Mouse (Mus musculus) adrenal gland (tissue): ENCODE results near the gene Ric8a.

ENCODE experiments used
- intact Hi-C: fragments of 180-260 bp; cut with DNase I; formaldehyde crosslinking; loops from one replicate; pipeline ENCODE4 v1.15.1; 2025

Gene Ric8a

GRCm38 (mm10) chr7:140844905-140845665 is 11.7 kb upstream of the Ric8a start, which contains the start of gene Scgb1c1:
Gene Scgb1c1 (plus strand): TSS chr7:140845547.
- intact Hi-C loops, result loop anchor here (1.0 to 10.0 kb wide), 4 partner anchors 58 to 340 kb away; partner anchors contain the start of gene Ifitm1

GRCm38 (mm10) chr7:140845683-140846082 is 11.1 kb upstream of the Ric8a start:
- intact Hi-C loops, result loop anchor here (2.0 to 10.0 kb wide), 3 partner anchors 119 to 339 kb away; partner anchors contain the start of gene Ifitm1

GRCm38 (mm10) chr7:140846676-140847075 is 10.1 kb upstream of the Ric8a start:
- intact Hi-C loops, result loop anchor here (10.0 kb wide), 2 partner anchors 118 to 338 kb away; partner anchors contain the start of gene Ifitm1

GRCm38 (mm10) chr7:140847755-140848580 is 8.8 kb upstream of the Ric8a start, which contains the start of gene Odf3:
Gene Odf3 (plus strand): TSS chr7:140847805.
- intact Hi-C loops, result loop anchor here (10.0 kb wide), 2 partner anchors 117 to 337 kb away; partner anchors contain the start of gene Ifitm1

- intact Hi-C loops, result loop anchor here (10.0 kb wide), 2 partner anchors 116 to 336 kb away; partner anchors contain the start of gene Ifitm1
Observed at GRCm38 (mm10) chr7:140848591-140848990, 8.2 kb upstream of the Ric8a start.

GRCm38 (mm10) chr7:140851916-140852315 is 4.8 kb upstream of the Ric8a start:
- intact Hi-C loops, result no loop called here

GRCm38 (mm10) chr7:140853386-140853785 is 3.4 kb upstream of the Ric8a start:
- intact Hi-C loops, result no loop called here

GRCm38 (mm10) chr7:140854483-140854882 is 2.3 kb upstream of the Ric8a start:
- intact Hi-C loops, result no loop called here

- intact Hi-C loops, result no loop called here
Observed at GRCm38 (mm10) chr7:140855181-140855580, 1.6 kb upstream of the Ric8a start.

GRCm38 (mm10) chr7:140855860-140856784 is 635 bp upstream of the Ric8a start, which contains the start of gene Gm45785:
Gene Gm45785 (minus strand): TSS chr7:140856331.
- intact Hi-C loops, result no loop called here

GRCm38 (mm10) chr7:140857550-140858505 is 1.1 kb downstream of the Ric8a start, which contains the start of gene Bet1l:
Gene Bet1l (minus strand): TSS chr7:140857577.
- intact Hi-C loops, result no loop called here

GRCm38 (mm10) chr7:140858746-140859145 is 2.0 kb downstream of the Ric8a start:
- intact Hi-C loops, result no loop called here

GRCm38 (mm10) chr7:140859997-140860396 is 3.2 kb downstream of the Ric8a start:
- intact Hi-C loops, result no loop called here

GRCm38 (mm10) chr7:140860728-140861127 is 4.0 kb downstream of the Ric8a start:
- intact Hi-C loops, result no loop called here

GRCm38 (mm10) chr7:140864761-140865160 is 8.0 kb downstream of the Ric8a start:
- intact Hi-C loops, result no loop called here

GRCm38 (mm10) chr7:140874224-140874623 is 17.5 kb downstream of the Ric8a start:
- intact Hi-C loops, result no loop called here

- intact Hi-C loops, result no loop called here
Observed at GRCm38 (mm10) chr7:140877364-140877763, 20.6 kb downstream of the Ric8a start.

GRCm38 (mm10) chr7:140879355-140879754 is 22.6 kb downstream of the Ric8a start:
- intact Hi-C loops, result no loop called here

- intact Hi-C loops, result no loop called here
Observed at GRCm38 (mm10) chr7:140880419-140880818, 23.7 kb downstream of the Ric8a start.
